Mouse (Mus musculus) liver, embryonic 13.5 days (tissue): Measurements from ENCODE around the gene Abcb11. TPM values are rescaled to one million over a fixed set of nuclear protein-coding genes. Genes with fewer than 3 reads are reported as not detected.
"Not testable (repeated sequence)": the region's sequence is repeated elsewhere in the genome, so short reads cannot be mapped to it uniquely, and the experiment has no call there.

Experiments
- ATAC-seq: fragments of 200-750 bp; cut with Nextera tagmentation; 2 replicates; pipeline ENCODE4 v1.8.0; 2017; ENCODE audit warnings: low read depth, mild to moderate bottlenecking, moderate number of reproducible peaks, moderate library complexity
- DNase-seq: peaks from one replicate; pipeline ENCODE4 v3.0.0; 2022
- H3K27ac ChIP-seq: fragments of 300-500 bp; sonication (generic); 2 replicates; pipeline ENCODE4 v1.5.1; 2015; ENCODE audit warnings: moderate library complexity, mild to moderate bottlenecking, inconsistent platforms
- H3K27me3 ChIP-seq: fragments of 300-500 bp; sonication (generic); 2 replicates; pipeline ENCODE4 v1.6.1; 2015; ENCODE audit warnings: mild to moderate bottlenecking, inconsistent platforms
- H3K36me3 ChIP-seq: fragments of 300-500 bp; sonication (generic); 2 replicates; pipeline ENCODE4 v1.6.1; 2015; ENCODE audit warnings: mild to moderate bottlenecking, inconsistent platforms
- H3K4me1 ChIP-seq: fragments of 300-500 bp; sonication (generic); replicated peaks from 2 replicates; pipeline ENCODE4 v1.6.1; 2015; ENCODE audit warnings: inconsistent platforms
- H3K4me2 ChIP-seq: fragments of 300-500 bp; sonication (generic); 2 replicates; pipeline ENCODE4 v1.6.1; 2015; ENCODE audit warnings: inconsistent platforms, mild to moderate bottlenecking, moderate library complexity
- H3K4me3 ChIP-seq: fragments of 300-500 bp; sonication (generic); replicated peaks from 2 replicates; pipeline ENCODE4 v1.5.1; 2015; ENCODE audit warnings: mild to moderate bottlenecking, inconsistent platforms
- H3K9ac ChIP-seq: fragments of 300-500 bp; sonication (generic); 2 replicates; pipeline ENCODE4 v1.6.1; 2015; ENCODE audit warnings: mild to moderate bottlenecking, inconsistent platforms
- H3K9me3 ChIP-seq: fragments of 300-500 bp; sonication (generic); replicated peaks from 2 replicates; pipeline ENCODE4 v1.6.1; 2016; ENCODE audit warnings: inconsistent platforms
- WGBS: fragments of 180-500 bp; shearing (Covaris S2); methylation state at CpG from one replicate; pipeline ENCODE4 v1.1.7; 2015; ENCODE audit not compliant: insufficient replicate concordance; 5-methylcytosine and 5-hydroxymethylcytosine counted together
- polyA plus RNA-seq: library from polyadenylated mRNA; unstranded; fragments of >200 nt; fragmentation: Nextera tagmentation; extraction: Ambion mirVana; gene quantifications from 2 replicates; pipeline ENCODE4 v1.2.1, GENCODE M21; 2015

The Abcb11 gene
- polyA plus RNA-seq, 1 experiment from 2014 or later: 2.3 TPM

DNA sequence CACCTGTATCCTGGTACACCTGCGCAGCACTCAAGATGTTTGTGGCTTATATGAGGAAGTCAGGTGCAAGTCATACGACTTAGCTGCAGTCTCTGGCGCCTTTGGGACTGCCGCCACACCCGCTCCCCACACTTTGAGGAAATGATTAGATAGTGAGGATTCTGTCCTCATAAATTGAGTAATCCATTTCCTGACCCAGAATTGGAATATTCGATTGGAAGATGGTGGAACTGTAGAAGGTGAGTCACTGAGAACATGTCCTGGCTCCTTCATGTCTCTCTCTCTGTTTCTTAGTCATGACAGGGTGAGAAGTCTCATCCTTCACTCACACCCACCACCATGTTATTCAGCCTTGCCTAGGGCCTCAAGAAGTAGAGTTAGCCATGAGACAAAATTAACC is 10.9 kb downstream of the Abcb11 start:
- not testable (repeated sequence) for H3K4me2 ChIP-seq, H3K27ac ChIP-seq, H3K27me3 ChIP-seq, H3K9me3 ChIP-seq, DNase-seq, H3K36me3 ChIP-seq, H3K4me1 ChIP-seq, H3K4me3 ChIP-seq, ATAC-seq, H3K9ac ChIP-seq
- 64% methylated on average over 5 of the region's 6 CpGs for WGBS

- Histone ChIP-seq H3K9me3 (no peaks in the 10 kb centered on the region), H3K9ac (no peak overlapping the region), H3K4me1 (no peaks in the 10 kb centered on the region), H3K27ac (no peak overlapping the region), H3K4me3 (no peak overlapping the region), H3K27me3 (no peaks in the 10 kb centered on the region), H3K4me2 (no peak overlapping the region), H3K36me3 (no peaks in the 10 kb centered on the region)
- DNase-seq (no peak), ATAC-seq (no peak)
- WGBS: 61% methylated on average over 5 of the region's 5 CpGs
These were observed 13.8 kb downstream of the Abcb11 start for GRCm38 (mm10) chr2:69328509-69329163.

- ATAC-seq (peak; percentile 41; the same call in 1 of the 2 replicates), DNase-seq (no peak)
- Histone ChIP-seq H3K4me3 (no peak overlapping the region), H3K4me1 (no peaks in the 10 kb centered on the region), H3K4me2 (no peak overlapping the region), H3K9me3 (no peaks in the 10 kb centered on the region), H3K27ac (no peak overlapping the region), H3K9ac (no peak overlapping the region), H3K27me3 (no peaks in the 10 kb centered on the region), H3K36me3 (no peaks in the 10 kb centered on the region)
- WGBS: 51% methylated on average over 5 of the region's 5 CpGs
These were observed 17.3 kb downstream of the Abcb11 start for GRCm38 (mm10) chr2:69324881-69325660.

- Histone ChIP-seq H3K36me3 (no peaks in the 10 kb centered on the region), H3K9me3 (no peaks in the 10 kb centered on the region), H3K4me2 (no peak overlapping the region), H3K9ac (no peak overlapping the region), H3K27ac (no peak overlapping the region), H3K4me3 (no peak overlapping the region), H3K27me3 (no peaks in the 10 kb centered on the region), H3K4me1 (no peaks in the 10 kb centered on the region)
- DNase-seq (no peak), ATAC-seq (no peak)
- 49% methylated on average over 4 of the region's 4 CpGs for WGBS
These were observed 19.4 kb downstream of the Abcb11 start for GRCm38 (mm10) chr2:69323018-69323417.

DNA sequence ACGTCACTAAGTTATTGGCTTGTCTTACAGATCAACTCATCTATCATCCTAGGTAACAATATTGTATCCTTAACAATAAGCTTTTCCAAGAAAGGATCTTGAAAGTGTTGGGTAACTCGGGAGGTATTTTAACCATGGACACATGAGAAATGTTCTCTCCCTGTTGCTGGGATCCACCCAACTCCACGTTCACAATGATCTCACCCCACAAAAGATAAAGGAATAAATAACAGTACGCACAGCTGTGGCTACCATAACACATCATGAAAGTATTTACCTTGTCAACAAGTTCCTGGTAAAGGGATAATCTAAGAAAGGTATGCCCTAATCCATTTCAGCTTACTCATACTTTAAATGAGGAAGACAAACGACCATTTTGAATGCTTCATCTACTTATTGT is 21.0 kb downstream of the Abcb11 start:
- Histone ChIP-seq H3K9ac (no peak overlapping the region), H3K4me2 (no peak overlapping the region), H3K9me3 (no peaks in the 10 kb centered on the region), H3K4me3 (no peak overlapping the region), H3K27me3 (no peaks in the 10 kb centered on the region), H3K36me3 (no peaks in the 10 kb centered on the region), H3K27ac (no peak overlapping the region), H3K4me1 (no peaks in the 10 kb centered on the region)
- DNase-seq (no peak), ATAC-seq (no peak)
- WGBS: 49% methylated on average over 5 of the region's 5 CpGs

DNA sequence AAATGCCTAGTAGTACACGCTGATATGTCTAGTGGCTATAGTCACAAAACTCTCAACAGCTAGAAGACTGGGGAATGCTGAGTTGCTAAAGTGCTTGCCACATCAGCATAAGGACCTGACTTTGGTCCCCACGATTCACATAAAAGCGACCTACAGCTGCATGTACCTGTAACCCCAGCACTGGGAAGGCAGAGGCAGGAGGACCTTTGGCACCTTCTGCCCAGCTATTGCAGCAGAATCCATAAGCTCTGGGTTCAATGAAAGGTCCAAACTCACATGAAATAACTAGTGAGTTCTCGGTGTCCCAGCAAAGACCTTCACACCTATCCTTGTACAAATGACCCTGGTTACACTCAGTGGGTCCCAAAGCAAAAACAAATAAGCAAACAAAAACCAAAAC is 31.1 kb downstream of the Abcb11 start:
- Histone ChIP-seq H3K27ac (no peak overlapping the region), H3K4me2 (no peak overlapping the region), H3K36me3 (no peaks in the 10 kb centered on the region), H3K9ac (no peak overlapping the region), H3K27me3 (no peaks in the 10 kb centered on the region), H3K9me3 (no peaks in the 10 kb centered on the region), H3K4me1 (no peaks in the 10 kb centered on the region), H3K4me3 (no peak overlapping the region)
- WGBS: 66% methylated on average over 4 of the region's 4 CpGs
- ATAC-seq (no peak), DNase-seq (no peak)

DNA sequence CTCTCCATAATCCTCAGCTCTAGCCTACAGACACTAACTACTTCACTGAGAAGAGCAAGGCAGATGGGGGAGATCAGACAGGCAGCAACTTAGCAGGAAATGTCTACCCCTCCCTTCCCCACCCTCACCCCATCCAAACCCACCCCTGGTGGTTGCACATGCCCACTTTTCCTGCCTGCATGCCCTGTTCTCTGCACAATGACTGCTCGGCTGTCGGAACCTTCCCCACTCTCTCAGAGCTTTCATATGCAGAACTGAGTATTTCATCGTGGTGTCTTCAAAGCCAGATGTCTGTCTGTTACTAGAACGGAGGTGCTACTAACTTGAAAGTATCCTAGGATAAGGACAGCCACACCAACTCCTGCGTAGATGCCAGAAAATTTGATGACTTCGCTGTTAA is 34.3 kb downstream of the Abcb11 start:
- Histone ChIP-seq H3K9ac (no peak overlapping the region), H3K4me2 (no peak overlapping the region), H3K4me3 (no peak overlapping the region), H3K27ac (no peak overlapping the region), H3K36me3 (no peaks in the 10 kb centered on the region), H3K9me3 (no peaks in the 10 kb centered on the region), H3K27me3 (no peaks in the 10 kb centered on the region), H3K4me1 (no peaks in the 10 kb centered on the region)
- no peak for ATAC-seq
- DNase-seq: no peak
- 53% methylated on average over 6 of the region's 6 CpGs for WGBS

DNA sequence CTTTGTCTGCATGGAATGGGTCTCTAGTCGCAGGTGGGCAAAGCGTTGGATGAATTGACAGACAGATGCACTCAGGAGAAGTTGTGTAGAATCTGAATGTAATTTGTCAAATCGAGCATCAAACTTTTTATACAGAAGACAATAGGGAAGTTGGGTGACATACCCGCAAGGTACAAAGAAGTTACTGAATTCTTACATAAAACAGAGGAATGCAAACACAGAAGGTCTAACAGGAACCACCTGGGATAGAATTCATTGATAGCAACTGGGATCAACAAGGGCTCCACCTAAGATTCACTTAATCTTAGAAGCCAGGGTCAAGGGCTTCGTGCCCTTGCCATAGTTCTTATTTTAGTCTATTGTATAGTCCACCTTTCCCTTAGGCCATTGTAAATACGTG is 41.8 kb downstream of the Abcb11 start:
- not testable (repeated sequence) for H3K4me1 ChIP-seq, H3K27ac ChIP-seq, H3K4me2 ChIP-seq, DNase-seq, H3K9me3 ChIP-seq, H3K9ac ChIP-seq, H3K4me3 ChIP-seq, H3K36me3 ChIP-seq, ATAC-seq, H3K27me3 ChIP-seq
- WGBS: 66% methylated on average over 6 of the region's 6 CpGs

DNA sequence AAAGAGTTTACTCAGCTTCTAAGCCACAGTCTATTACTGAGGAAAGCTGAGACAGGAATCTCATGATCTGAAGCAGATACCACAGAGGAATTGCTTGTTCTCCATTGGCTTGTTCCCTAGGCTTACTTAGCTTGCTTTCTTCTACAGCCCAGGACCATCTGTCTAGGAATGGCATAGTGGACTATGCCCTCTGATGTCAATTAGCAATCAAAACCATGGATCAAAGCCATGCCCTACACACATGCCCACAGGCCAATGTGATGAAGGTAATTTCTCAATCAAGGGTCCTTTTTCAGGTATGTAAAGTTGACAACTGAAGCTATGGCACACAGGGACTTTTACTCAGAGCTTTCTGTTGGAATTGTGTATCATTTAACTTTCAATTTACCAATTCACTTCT is 47.9 kb downstream of the Abcb11 start:
- no peaks in the 10 kb centered on the region for H3K9me3 ChIP-seq
- H3K27me3 ChIP-seq: no peaks in the 10 kb centered on the region
- no peak overlapping the region for H3K9ac ChIP-seq
- H3K4me1 ChIP-seq: no peaks in the 10 kb centered on the region
- no peak for ATAC-seq
- H3K4me2 ChIP-seq: no peak overlapping the region
- H3K27ac ChIP-seq: no peak overlapping the region
- no peak for DNase-seq
- no peak overlapping the region for H3K4me3 ChIP-seq
- no peaks in the 10 kb centered on the region for H3K36me3 ChIP-seq

- DNase-seq (no peak), ATAC-seq (no peak)
- H3K4me3 ChIP-seq: no peak overlapping the region
- no peaks in the 10 kb centered on the region for H3K36me3 ChIP-seq
- no peak overlapping the region for H3K27ac ChIP-seq
- H3K4me1 ChIP-seq: no peaks in the 10 kb centered on the region
- H3K9ac ChIP-seq: no peak overlapping the region
- H3K9me3 ChIP-seq: no peaks in the 10 kb centered on the region
- no peaks in the 10 kb centered on the region for H3K27me3 ChIP-seq
- no peak overlapping the region for H3K4me2 ChIP-seq
- 39% methylated on average over 5 of the region's 5 CpGs for WGBS
These were observed 53.4 kb downstream of the Abcb11 start for GRCm38 (mm10) chr2:69288989-69289388.

DNA sequence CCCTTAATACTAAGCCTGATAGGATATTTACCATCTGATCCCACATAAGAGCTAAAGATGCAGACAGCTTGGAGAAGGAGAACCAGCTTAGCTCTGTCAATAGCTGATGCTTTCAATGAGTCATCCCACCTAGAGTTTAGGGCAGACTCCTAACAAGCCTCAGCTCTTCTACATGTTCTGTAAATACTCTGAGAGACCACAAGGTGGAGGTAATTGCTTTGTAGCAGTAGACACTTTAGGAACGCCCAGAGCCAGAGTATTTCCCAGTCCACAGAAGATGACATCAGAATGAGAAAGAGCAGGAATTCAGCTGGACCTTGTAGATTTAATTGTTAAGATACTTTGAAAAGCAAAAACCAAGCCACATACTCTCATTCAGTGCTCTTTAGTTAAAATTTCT is 66.5 kb downstream of the Abcb11 start:
- Histone ChIP-seq H3K4me1 (no peaks in the 10 kb centered on the region), H3K4me3 (no peak overlapping the region), H3K9me3 (no peaks in the 10 kb centered on the region), H3K9ac (no peak overlapping the region), H3K27ac (no peak overlapping the region), H3K4me2 (no peak overlapping the region), H3K27me3 (no peaks in the 10 kb centered on the region), H3K36me3 (no peaks in the 10 kb centered on the region)
- no peak for DNase-seq
- WGBS: 8% methylated on average over 1 of the region's 1 CpGs
- ATAC-seq: no peak

DNA sequence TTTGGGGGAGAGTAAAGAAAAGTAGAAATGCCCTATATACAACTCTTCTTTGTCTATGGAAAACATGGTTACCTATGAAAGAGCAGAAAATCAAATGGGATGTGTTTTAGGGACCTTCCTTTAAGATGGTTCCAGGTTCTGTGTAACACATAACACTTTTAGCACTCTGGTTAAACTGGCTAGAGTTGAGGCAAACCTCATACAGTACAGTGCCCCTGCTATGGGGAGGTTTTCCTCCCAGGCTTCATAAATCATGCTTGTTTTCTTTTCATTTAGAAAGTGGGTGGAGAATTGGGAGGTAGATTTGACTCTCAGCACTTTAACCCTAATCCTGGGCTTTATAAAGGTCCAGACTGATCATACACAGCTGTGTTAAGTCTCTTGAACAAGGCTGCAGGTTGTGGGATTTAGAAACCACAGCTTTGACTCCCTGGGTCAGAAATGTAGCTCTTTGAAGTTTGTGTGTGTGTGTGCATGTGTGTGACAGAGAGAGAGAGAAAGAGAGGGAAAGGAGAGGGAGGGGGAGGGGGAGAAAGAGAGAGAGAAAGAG is 78.3 kb downstream of the Abcb11 start:
- H3K27me3 ChIP-seq: no peaks in the 10 kb centered on the region
- H3K9me3 ChIP-seq: no peaks in the 10 kb centered on the region
- no peaks in the 10 kb centered on the region for H3K4me1 ChIP-seq
- H3K9ac ChIP-seq: no peak overlapping the region
- no peak overlapping the region for H3K4me3 ChIP-seq
- no peaks in the 10 kb centered on the region for H3K36me3 ChIP-seq
- no peak overlapping the region for H3K4me2 ChIP-seq
- H3K27ac ChIP-seq: no peak overlapping the region
- ATAC-seq (no peak), DNase-seq (no peak)
